Mouse (Mus musculus) MEL (cell line): ENCODE measurements at regions not wholly inside any gene's neighbourhood (a gene's known extent, or its start where the extent isn't known, plus 50 kb on each side); places are given as distances from the start of the nearest gene placed in this dataset.

ENCODE experiments used
- BHLHE40 ChIP-seq: IDR thresholded peaks from 2 replicates; pipeline ENCODE4 v1.6.1; 2012; ENCODE audit warnings: low read depth, mild to moderate bottlenecking, inconsistent platforms, low read length, improper control_type of control experiment, borderline replicate concordance
- CTCF ChIP-seq, 3 experiments: IDR thresholded peaks in 2 of 3; conservative IDR thresholded peaks in 1 of 3; 2 replicates each; pipeline ENCODE4 v1.5.1; 2011 to 2012; ENCODE audit warnings: low read length in 3 of 3, low read depth in 2 of 3, mild to moderate bottlenecking in 2 of 3, improper control_type of control experiment in 1 of 3, inconsistent platforms in 1 of 3, mixed read lengths in 1 of 3, moderate library complexity in 1 of 3; ENCODE audit not compliant: control insufficient read depth in 1 of 3, insufficient read depth in 1 of 3, poor library complexity in 1 of 3, severe bottlenecking in 1 of 3
- EP300 ChIP-seq, 2 experiments: IDR thresholded peaks; 2 replicates each; pipeline ENCODE4 v1.6.1; 2011; ENCODE audit warnings: improper control_type of control experiment in 2 of 2, low read length in 2 of 2, low read depth in 1 of 2, mild to moderate bottlenecking in 1 of 2
- GABPA ChIP-seq: IDR thresholded peaks from 2 replicates; pipeline ENCODE4 v1.6.1; 2012; ENCODE audit warnings: low read depth, mild to moderate bottlenecking, inconsistent platforms, low read length, improper control_type of control experiment, moderate library complexity
- HCFC1 ChIP-seq: IDR thresholded peaks from 2 replicates; pipeline ENCODE4 v1.6.1; 2012; ENCODE audit warnings: low read depth, mild to moderate bottlenecking, inconsistent platforms, low read length, improper control_type of control experiment, moderate library complexity
- USF1 ChIP-seq: IDR thresholded peaks from 2 replicates; pipeline ENCODE4 v1.6.1; 2014; ENCODE audit warnings: low read depth, mild to moderate bottlenecking, inconsistent platforms, low read length, improper control_type of control experiment, moderate library complexity

DNA sequence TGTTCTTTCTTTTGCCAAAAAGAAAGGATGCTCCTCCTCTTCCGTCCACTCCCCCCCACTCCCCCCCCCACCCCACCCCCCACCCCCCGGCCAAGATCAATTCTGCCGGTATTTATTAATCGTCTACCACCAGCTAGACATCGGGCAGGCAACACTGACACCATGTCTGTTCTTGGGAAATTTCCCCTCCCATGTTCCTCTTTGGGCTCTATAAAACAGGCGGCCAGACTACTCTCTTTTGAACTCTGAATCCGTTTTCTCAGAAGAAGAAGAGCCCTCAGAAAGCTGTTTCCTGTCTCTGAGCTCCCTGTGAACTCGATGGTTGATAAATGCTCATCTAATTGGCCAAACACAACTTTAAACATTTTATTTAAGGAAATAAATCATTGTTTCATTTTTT, 179.5 kb upstream of the Runx1 start:
- TF ChIP-seq HCFC1 (no peak), EP300 (IDR thresholded peaks at IDR 0.05; ENCODE audit: low read depth in 1 of 2, low read length in 2 of 2) (no peak), CTCF (IDR thresholded peaks at IDR 0.05 in 2 of 3, conservative IDR thresholded peaks at IDR 0.05 in 1 of 3; ENCODE audit: control insufficient read depth in 1 of 3, insufficient read depth in 1 of 3, low read depth in 2 of 3, low read length in 3 of 3, poor library complexity in 1 of 3, severe bottlenecking in 1 of 3) (no peak), USF1 (no peak), GABPA (no peak), BHLHE40 (no peak)
